Mouse (Mus musculus) liver, adult 10 weeks (tissue): ENCODE measurements around the gene Rack1. TPM values are rescaled to one million over a fixed set of nuclear protein-coding genes. Genes with fewer than 3 reads are reported as not detected.

Source experiments
- polyA plus RNA-seq: library from polyadenylated mRNA; stranded (reverse); fragments of 350-450 nt; fragmentation: Illumina TruSeq; extraction: RNeasy Lipid Tissue Mini Kit (QIAGEN cat#74804); gene quantifications from one replicate; pipeline ENCODE4 v1.2.3, GENCODE M21; 2014; ENCODE audit warnings: low read depth, low replicate concordance

Gene Rack1
- 73.3 TPM for polyA plus RNA-seq

DNA sequence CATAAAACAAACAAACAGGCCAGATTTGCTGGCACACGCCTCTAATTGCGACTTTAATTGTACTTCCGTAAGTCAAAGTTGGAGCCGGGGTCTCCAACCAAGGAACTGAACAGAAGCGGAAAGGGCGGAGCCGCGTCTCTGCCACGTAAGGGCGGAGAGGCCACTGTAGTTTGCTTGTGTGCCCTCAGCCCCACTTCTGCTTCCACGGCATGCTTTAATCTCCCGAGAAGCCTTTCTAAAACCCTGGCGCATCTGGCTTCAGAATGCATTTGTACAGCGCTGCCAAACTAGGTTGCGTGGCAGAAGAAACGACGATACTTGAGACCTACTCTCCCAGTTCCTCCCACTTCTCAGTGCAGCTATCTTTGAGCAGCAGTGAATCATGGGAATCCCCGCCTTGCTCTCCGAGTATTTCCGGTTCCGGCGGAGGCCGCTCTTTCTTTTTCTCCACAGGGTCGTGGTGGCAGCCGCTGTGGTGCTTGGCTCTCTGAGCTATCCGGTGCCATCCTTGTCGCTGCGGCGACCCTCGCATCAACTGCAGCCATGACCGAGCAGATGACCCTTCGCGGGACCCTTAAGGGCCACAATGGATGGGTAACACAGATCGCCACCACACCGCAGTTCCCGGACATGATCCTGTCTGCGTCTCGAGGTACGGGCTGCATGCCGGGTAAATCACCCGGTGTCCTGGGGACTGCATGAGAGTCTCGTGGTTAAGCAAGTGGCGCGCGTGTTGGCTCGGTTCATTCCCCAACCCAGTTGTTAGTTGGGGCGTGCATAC is at the start of gene Rack1:
TSS of gene Rack1 (plus strand) at position 412 of the 781 bp plus-strand sequence.

DNA sequence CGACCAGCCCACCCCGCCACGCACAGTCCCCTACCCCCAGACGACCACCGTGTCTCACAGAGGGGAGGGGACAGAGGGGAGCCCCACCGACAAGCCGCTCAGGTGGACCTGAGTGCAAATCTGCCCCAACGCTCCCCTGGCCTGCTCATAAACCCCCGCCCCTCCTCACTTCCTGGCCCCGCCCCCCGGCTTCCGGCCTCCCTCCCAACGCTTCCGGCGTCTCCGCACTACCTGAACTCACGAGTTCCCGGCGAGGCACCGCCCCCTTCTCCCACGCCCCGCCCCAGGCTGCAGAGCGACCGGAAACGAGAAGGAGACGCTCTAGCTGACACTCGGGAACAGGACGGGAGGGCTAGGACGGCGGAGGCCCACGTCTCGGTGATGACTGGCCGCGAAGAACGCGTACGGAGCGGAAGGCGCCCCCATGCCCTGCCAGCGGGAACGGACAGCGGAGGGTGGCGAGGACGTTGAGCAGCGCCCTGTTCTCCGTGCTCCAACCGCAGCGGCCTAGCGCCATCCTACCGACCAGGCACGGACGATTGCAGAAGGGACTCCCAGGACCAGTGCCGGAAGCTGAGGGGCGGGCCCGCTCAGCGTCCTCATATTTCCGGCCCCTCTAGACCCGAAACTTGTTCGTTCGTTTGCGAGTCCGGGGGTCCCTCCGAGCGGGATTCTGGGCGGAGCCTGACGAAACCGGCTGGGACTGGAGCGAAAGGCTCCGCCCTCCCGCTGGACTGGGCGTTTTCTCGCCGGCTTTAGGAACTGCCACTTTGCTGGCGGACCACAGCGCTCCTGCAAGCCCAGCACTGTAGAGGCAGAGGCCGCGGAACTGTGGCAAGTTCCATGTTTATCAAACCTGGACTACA is 16.9 kb downstream of the Rack1 start, which contains the start of gene Trim41:
TSS of gene Trim41 (minus strand) at position 554 of the 866 bp plus-strand sequence.

DNA sequence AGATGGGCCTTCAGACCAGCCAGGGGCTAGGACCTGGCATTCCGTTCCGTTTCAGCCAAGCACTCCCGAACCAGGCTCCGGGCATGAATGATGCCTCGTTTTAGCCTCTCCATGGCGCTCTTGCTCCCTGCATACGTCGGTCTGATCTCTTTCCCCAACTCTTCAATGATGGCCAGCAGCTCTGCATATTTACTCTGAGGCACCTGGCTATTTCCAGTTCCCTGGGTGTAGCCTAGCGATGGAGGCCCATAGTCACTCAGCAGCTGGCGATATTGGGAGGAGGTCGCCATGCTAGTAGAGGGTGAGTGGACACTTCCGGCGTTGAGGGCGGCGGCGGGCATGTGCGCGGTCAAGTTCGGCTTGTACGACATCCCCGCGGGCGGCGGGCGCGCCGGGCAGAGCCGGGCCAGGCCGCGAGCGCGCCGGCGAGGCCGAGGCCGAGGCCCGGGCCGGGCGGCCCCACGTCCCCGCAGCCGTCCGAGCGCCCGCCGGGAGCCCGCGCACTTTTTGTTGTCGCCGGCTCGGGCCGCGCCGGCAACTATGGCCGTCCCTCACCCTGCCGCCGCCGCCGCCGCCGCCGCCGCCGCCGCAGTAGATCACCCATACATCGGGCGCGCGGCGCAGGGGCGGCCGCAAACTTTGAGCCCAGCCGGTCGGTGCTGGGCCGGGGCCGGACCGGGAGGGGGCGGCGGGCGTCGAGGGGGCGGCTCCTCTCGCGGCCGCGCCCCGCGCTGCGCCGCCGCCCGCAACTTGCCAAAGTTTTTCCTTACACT is 26.0 kb downstream of the Rack1 start, which contains the start of the genes Trim7 and Gm12184:
TSS of gene Trim7 (plus strand) at position 162 of the 773 bp plus-strand sequence.
TSS of gene Gm12184 (minus strand) at position 677 of the 773 bp plus-strand sequence.

Other genes with a start within 250 kb of the Rack1 start
- gene Trim41, start 17.0 kb downstream of the Rack1 start, polyA plus RNA-seq: 7.4 TPM
- 6.3 TPM for gene Trim7, start 25.8 kb downstream of the Rack1 start, polyA plus RNA-seq
- gene Gm12184, start 26.3 kb downstream of the Rack1 start, polyA plus RNA-seq: 2.9 TPM
- gene Irgm1, start 71.4 kb downstream of the Rack1 start, polyA plus RNA-seq: 112 TPM
- 1.3 TPM for gene Gm5431, start 101.9 kb downstream of the Rack1 start, polyA plus RNA-seq
- gene Psme2b, start 145.9 kb downstream of the Rack1 start, polyA plus RNA-seq: 1.6 TPM
- gene Olfr56, start 178.6 kb downstream of the Rack1 start, polyA plus RNA-seq: 0.79 TPM
- 0.29 TPM for gene 9930111J21Rik1, start 179.1 kb downstream of the Rack1 start, polyA plus RNA-seq
- 0.13 TPM for gene Gm12185, start 191.9 kb downstream of the Rack1 start, polyA plus RNA-seq
- gene Tgtp1, start 193.8 kb downstream of the Rack1 start, polyA plus RNA-seq: 18.7 TPM